Mouse (Mus musculus) frontal cortex, adult 2 months (tissue): ENCODE data around the gene Il9. TPM values are rescaled to one million over a fixed set of nuclear protein-coding genes. Genes with fewer than 3 reads are reported as not detected.

Source experiments
- polyA plus RNA-seq: library from polyadenylated mRNA; depleted of rRNA; stranded (reverse); fragments of >200 nt; gene quantifications from 2 replicates; pipeline ENCODE4 v1.2.3, GENCODE M21; 2012; rRNA removed

Il9 gene
- polyA plus RNA-seq, 1 experiment, result not detected

Other genes with a start within 250 kb of the Il9 start
- gene Neurog1, start 230.1 kb downstream of the Il9 start, polyA plus RNA-seq, result 0.13 and 0.24 TPM in 2 replicates
- gene Cxcl14, start 185.7 kb downstream of the Il9 start, polyA plus RNA-seq, result 125 and 137 TPM in 2 replicates
- gene Gm3045, start 55.7 kb downstream of the Il9 start, polyA plus RNA-seq, result not detected in 2 replicates
- 0.04 TPM in 2 replicates for gene Slc25a48, start 43.9 kb downstream of the Il9 start, polyA plus RNA-seq
- gene Fbxl21, start 40.2 kb upstream of the Il9 start, polyA plus RNA-seq, result 4.6 and 5.8 TPM in 2 replicates
- gene Lect2, start 66.3 kb upstream of the Il9 start, polyA plus RNA-seq, result not detected in 2 replicates
- 4.5 and 4.7 TPM in 2 replicates for gene Tgfbi, start 127.3 kb upstream of the Il9 start, polyA plus RNA-seq
- gene Smad5, start 220.8 kb upstream of the Il9 start, polyA plus RNA-seq, result 20.3 and 21.7 TPM in 2 replicates